Mouse (Mus musculus) neural tube, embryonic 13.5 days (tissue): ENCODE results near the gene Tekt5. TPM values are rescaled to one million over a fixed set of nuclear protein-coding genes. Genes with fewer than 3 reads are reported as not detected.

Experiments used
- ATAC-seq: fragments of 200-750 bp; cut with Nextera tagmentation; 2 replicates; pipeline ENCODE4 v1.8.0; 2017; ENCODE audit warnings: low read depth, mild to moderate bottlenecking, moderate TSS enrichment, moderate library complexity
- H3K27ac ChIP-seq: fragments of 300-500 bp; sonication (generic); replicated peaks from 2 replicates; pipeline ENCODE4 v1.5.1; 2015; ENCODE audit warnings: moderate library complexity, mild to moderate bottlenecking, inconsistent platforms
- H3K27me3 ChIP-seq: fragments of 300-500 bp; sonication (generic); 2 replicates; pipeline ENCODE4 v1.6.1; 2015; ENCODE audit warnings: mild to moderate bottlenecking, inconsistent platforms
- H3K36me3 ChIP-seq: fragments of 300-500 bp; sonication (generic); 2 replicates; pipeline ENCODE4 v1.6.1; 2015; ENCODE audit warnings: mild to moderate bottlenecking, inconsistent platforms
- H3K4me1 ChIP-seq: fragments of 300-500 bp; sonication (generic); replicated peaks from 2 replicates; pipeline ENCODE4 v1.6.1; 2015; ENCODE audit warnings: inconsistent platforms
- H3K4me2 ChIP-seq: fragments of 300-500 bp; sonication (generic); 2 replicates; pipeline ENCODE4 v1.6.1; 2015; ENCODE audit warnings: inconsistent platforms, mild to moderate bottlenecking, moderate library complexity
- H3K4me3 ChIP-seq: fragments of 300-500 bp; sonication (generic); 2 replicates; pipeline ENCODE4 v1.5.1; 2015; ENCODE audit warnings: mild to moderate bottlenecking, inconsistent platforms
- H3K9ac ChIP-seq: fragments of 300-500 bp; sonication (generic); 2 replicates; pipeline ENCODE4 v1.6.1; 2015; ENCODE audit warnings: moderate library complexity, mild to moderate bottlenecking, inconsistent platforms
- H3K9me3 ChIP-seq: fragments of 300-500 bp; sonication (generic); 2 replicates; pipeline ENCODE4 v1.6.1; 2016; ENCODE audit warnings: inconsistent platforms
- WGBS: fragments of 180-500 bp; shearing (Covaris S2); methylation state at CpG from one replicate; pipeline ENCODE4 v1.1.7; 2015; 5-methylcytosine and 5-hydroxymethylcytosine counted together
- polyA plus RNA-seq: library from polyadenylated mRNA; unstranded; fragments of >200 nt; fragmentation: Nextera tagmentation; extraction: Ambion mirVana; gene quantifications from 2 replicates; pipeline ENCODE4 v1.2.1, GENCODE M21; 2015

The Tekt5 gene
- polyA plus RNA-seq, 1 experiment from 2014 or later = 5.7 TPM

DNA sequence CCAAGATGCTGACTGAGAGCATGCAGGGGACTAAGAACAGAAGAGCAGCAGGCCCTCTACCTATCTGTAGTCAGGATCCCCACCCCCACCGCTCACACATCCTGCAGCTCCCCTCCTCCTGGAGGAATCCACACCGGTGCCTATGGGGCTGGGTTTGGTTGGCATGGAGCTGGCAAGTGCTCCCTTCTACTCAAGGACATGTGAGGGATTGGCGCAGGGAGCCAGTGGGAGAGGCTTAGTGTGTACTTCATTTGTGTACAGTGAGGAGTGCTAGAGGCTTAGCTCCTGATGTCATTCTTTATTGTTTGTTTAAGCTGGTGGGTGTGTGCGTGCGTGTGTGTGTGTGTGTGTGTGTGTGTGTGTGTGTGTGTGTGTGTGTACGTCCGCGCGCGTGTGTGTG, 45.4 kb downstream of the Tekt5 start:
- WGBS = 86% methylated on average over 10 of the region's 10 CpGs
- Histone ChIP-seq H3K4me1 (no peaks in the 10 kb centered on the region), H3K36me3 (no peaks in the 10 kb centered on the region), H3K4me3 (no peak overlapping the region), H3K9ac (no peak overlapping the region), H3K4me2 (no peak overlapping the region), H3K27me3 (no peaks in the 10 kb centered on the region), H3K9me3 (no peaks in the 10 kb centered on the region), H3K27ac (no peak overlapping the region)
- ATAC-seq = no peak

DNA sequence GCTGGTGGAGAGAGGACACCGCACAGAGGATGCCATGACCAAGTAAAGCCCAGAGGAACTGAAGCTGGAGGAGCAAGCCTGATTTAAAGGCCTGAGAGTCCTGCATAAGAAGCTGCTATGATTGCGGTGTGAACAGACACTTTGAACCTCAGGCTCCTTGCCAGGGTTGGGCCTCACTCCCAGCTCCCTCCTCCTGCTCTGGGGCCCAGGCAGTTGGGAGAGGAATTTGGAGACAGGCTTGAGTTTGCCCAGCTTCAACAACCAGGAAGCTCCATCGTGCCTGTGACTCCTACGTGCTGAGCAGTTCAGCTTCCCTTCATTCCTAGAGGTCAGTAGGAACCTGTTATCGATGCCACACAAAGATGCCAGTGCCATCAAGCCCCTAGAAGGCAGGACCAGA, 45.9 kb downstream of the Tekt5 start:
- ATAC-seq = no peak
- Histone ChIP-seq H3K4me1 (no peaks in the 10 kb centered on the region), H3K9ac (no peak overlapping the region), H3K27me3 (no peaks in the 10 kb centered on the region), H3K9me3 (no peaks in the 10 kb centered on the region), H3K36me3 (no peaks in the 10 kb centered on the region), H3K4me2 (no peak overlapping the region), H3K27ac (no peak overlapping the region), H3K4me3 (no peak overlapping the region)
- 79% methylated on average over 5 of the region's 5 CpGs for WGBS

DNA sequence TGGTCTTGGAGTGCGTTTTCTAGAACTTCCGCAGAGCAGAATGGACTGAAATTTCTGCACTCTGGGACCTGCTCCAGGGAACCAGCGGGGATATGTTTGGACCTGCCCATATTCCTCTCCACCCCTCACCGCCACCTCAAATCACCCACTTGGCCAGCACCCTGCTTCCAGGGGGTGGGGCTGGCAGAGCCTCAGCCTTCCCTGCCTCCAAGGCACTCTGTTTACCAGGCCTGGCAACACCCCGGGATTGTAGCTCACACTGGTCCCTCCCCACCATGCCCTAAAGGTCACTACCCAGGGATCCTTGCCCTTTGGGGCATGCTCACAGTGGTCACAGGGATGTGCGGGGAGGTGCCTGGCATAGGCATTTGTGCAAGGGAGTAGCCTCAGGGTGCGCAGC, 47.7 kb downstream of the Tekt5 start:
- Histone ChIP-seq H3K9ac (no peak overlapping the region), H3K4me1 (no peaks in the 10 kb centered on the region), H3K9me3 (no peaks in the 10 kb centered on the region), H3K27me3 (no peaks in the 10 kb centered on the region), H3K27ac (no peak overlapping the region), H3K36me3 (no peaks in the 10 kb centered on the region), H3K4me2 (no peak overlapping the region), H3K4me3 (no peak overlapping the region)
- no peak for ATAC-seq
- 92% methylated on average over 7 of the region's 7 CpGs for WGBS

DNA sequence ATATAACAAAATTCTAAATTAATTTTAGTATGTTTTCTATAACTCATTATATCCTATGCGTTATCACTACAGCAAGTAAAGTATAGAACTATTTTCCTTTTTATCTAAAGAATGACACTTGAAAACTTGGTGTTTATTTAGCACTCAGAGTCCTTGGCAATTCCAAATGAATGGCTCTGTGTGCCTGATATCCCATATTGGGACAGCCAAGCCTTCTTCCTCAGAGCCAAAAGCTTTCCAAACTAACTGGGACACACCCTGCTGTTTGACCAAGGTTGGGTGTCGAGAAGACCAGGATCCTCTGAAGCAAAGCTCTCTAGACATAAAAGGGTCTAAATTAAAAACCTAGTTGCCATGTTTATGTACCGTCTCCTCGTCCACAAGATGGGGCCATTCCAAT, 54.2 kb downstream of the Tekt5 start:
- Histone ChIP-seq H3K9me3 (no peaks in the 10 kb centered on the region), H3K36me3 (no peaks in the 10 kb centered on the region), H3K27me3 (no peaks in the 10 kb centered on the region), H3K4me1 (no peaks in the 10 kb centered on the region), H3K4me3 (no peak overlapping the region), H3K4me2 (no peak overlapping the region), H3K9ac (no peak overlapping the region), H3K27ac (no peak overlapping the region)
- 78% methylated on average over 4 of the region's 4 CpGs for WGBS
- ATAC-seq = no peak

DNA sequence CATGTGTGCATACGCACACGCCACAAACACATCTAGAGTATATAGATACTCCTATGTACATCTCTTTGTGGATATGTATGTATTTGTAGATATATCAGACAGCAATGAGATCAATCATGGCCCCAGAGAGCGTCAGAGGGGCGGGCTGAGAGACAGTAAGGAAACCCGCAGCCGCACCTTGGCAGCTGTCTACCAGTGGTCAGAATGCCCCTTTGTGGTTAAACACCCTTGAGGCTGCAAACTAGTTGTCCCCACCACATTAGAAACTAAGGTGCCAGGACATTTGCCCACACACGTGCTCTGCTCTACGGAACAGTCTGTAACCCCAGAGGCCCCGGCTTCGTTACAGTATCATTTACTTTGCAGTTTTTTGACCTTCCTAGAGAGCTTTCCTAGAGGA, 55.4 kb downstream of the Tekt5 start:
- no peaks in the 10 kb centered on the region for H3K9me3 ChIP-seq
- no peaks in the 10 kb centered on the region for H3K27me3 ChIP-seq
- 93% methylated on average over 10 of the region's 10 CpGs for WGBS
- no peak overlapping the region for H3K27ac ChIP-seq
- H3K4me2 ChIP-seq = no peak overlapping the region
- no peaks in the 10 kb centered on the region for H3K4me1 ChIP-seq
- no peak overlapping the region for H3K9ac ChIP-seq
- no peaks in the 10 kb centered on the region for H3K36me3 ChIP-seq
- no peak overlapping the region for H3K4me3 ChIP-seq
- no peak for ATAC-seq

DNA sequence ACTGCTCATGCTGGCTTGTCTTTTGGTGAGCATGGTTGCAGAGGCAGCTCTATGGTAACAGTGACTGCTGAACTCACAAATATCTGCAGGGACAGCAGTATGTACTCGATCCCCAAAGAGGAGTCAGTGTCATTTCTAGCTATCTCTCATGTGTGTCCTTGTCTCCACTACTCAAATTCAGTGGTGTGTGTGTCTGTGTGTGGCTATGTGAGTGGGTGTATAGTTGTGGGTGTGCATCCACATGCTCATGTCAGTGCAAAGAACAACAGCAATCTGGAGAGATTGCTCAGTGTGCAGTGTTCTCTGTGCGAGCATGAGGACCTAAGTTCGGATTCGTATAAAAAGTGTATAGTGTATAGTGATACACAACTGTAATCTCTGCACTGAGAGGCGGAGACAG, 56.7 kb downstream of the Tekt5 start:
- no peak overlapping the region for H3K4me3 ChIP-seq
- H3K9ac ChIP-seq = no peak overlapping the region
- H3K9me3 ChIP-seq = no peaks in the 10 kb centered on the region
- ATAC-seq = no peak
- H3K4me2 ChIP-seq = no peak overlapping the region
- no peaks in the 10 kb centered on the region for H3K4me1 ChIP-seq
- 96% methylated on average over 5 of the region's 5 CpGs for WGBS
- no peaks in the 10 kb centered on the region for H3K36me3 ChIP-seq
- no peaks in the 10 kb centered on the region for H3K27me3 ChIP-seq
- no peak overlapping the region for H3K27ac ChIP-seq

DNA sequence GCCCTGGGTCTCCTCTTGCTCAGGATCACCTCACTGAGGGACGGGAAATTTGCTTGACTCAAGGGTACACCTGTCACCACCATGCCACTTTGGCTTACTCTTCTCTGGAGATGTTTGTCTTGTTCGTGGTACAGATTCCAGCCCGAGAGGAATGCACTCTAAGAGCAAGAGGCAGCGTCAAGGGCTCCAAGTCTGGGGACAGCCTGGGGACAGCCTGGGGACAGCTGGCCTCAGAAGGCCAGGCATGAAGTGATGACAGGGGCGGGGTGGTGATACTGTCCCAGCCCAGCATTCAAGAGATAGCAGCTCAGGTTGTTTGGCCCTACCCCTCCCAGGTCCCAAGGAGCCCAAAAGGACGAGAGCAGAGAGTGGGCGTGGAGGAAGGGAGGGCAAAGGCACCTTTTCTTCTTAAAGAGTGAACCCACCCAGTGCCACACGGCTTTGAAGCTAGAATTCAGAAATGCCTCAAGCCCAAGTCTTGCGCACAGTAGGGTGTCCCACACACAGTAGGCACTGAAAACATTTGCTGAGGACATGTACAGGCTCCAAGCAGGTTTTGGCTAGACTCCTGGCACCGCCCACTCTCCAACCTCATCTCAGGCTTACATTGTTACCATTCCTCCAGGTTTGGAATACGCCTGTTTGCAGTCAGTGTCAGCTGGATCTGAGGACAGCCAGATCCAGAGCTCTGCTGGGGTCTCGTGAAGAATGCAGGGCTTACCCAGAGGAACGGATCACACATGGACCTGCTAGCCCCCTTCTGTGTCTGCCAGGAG, 57.7 kb downstream of the Tekt5 start:
- no peak overlapping the region for H3K4me3 ChIP-seq
- H3K36me3 ChIP-seq = no peaks in the 10 kb centered on the region
- no peak overlapping the region for H3K9ac ChIP-seq
- no peak overlapping the region for H3K4me2 ChIP-seq
- ATAC-seq = no peak
- no peak overlapping the region for H3K27ac ChIP-seq
- 85% methylated on average over 13 of the region's 13 CpGs for WGBS
- H3K9me3 ChIP-seq = no peaks in the 10 kb centered on the region
- no peaks in the 10 kb centered on the region for H3K27me3 ChIP-seq
- H3K4me1 ChIP-seq = no peaks in the 10 kb centered on the region

DNA sequence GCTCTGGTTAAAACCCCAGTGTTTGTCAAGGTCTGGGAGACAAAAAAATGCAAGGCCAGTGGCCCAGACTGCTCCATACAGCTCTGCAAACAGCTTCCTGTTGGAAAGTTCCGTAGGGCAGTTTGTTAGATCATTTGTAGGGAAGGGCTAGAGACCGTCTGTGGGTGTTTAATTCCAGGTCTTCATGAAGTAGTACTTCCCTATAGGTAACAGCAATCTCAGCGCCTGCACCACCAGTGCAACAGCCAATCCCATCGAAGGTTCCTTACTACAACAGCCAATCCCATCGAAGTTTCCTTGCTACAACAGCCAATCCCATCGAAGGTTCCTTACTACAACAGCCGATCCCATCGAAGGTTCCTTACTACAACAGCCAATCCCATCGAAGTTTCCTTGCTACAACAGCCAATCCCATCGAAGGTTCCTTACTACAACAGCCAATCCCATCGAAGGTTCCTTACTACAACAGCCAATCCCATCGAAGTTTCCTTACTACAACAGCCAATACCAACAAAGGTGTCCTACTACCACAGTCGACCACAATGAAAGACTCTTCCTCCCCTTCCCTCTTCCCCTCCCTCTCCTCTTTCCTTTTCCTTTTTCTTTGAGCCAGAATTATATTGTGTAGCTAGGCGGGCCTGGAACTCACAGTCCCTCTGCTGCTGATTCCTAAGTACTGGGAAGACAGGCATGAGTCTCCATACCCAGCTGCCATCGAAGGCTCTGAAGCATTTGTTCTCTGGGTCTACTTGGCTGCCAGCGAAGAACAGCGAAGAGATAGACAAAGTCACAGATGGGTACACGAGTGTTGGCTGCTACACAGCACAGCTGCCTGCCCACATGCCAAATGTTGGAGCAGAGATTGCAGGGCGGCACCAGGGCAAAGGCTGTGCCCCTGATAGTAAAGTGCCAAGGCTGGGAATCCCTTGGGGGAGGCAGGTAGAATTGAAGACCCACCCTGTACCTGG, 58.6 kb downstream of the Tekt5 start:
- no peak overlapping the region for H3K4me3 ChIP-seq
- ATAC-seq = no peak
- H3K36me3 ChIP-seq = no peaks in the 10 kb centered on the region
- H3K4me1 ChIP-seq = no peaks in the 10 kb centered on the region
- no peaks in the 10 kb centered on the region for H3K27me3 ChIP-seq
- H3K9ac ChIP-seq = no peak overlapping the region
- H3K27ac ChIP-seq = no peak overlapping the region
- 94% methylated on average over 19 of the region's 19 CpGs for WGBS
- no peak overlapping the region for H3K4me2 ChIP-seq
- H3K9me3 ChIP-seq = no peaks in the 10 kb centered on the region

DNA sequence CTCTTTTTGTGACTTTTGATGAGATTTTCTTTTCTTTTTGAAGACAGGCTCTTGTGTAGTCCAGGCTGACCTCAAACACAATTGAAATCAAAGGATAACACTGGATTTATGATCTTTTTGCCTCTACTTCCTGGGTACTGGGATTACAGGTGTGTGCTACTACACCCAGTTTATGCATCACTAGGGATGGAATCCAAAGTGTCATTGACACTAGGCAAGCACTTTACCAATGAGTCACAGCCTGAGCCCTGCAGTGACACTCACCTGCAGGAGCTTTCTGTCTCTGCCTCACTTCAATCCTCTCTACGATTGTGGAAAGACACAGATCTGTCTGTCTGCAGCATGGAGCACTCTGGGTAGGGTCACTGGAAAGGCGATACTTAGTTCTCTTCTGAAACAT, 59.3 kb downstream of the Tekt5 start:
- WGBS = 88% methylated on average over 2 of the region's 2 CpGs
- Histone ChIP-seq H3K4me3 (no peak overlapping the region), H3K4me2 (no peak overlapping the region), H3K36me3 (no peaks in the 10 kb centered on the region), H3K4me1 (no peaks in the 10 kb centered on the region), H3K27ac (no peak overlapping the region), H3K9me3 (no peaks in the 10 kb centered on the region), H3K9ac (no peak overlapping the region), H3K27me3 (no peaks in the 10 kb centered on the region)
- ATAC-seq = no peak

DNA sequence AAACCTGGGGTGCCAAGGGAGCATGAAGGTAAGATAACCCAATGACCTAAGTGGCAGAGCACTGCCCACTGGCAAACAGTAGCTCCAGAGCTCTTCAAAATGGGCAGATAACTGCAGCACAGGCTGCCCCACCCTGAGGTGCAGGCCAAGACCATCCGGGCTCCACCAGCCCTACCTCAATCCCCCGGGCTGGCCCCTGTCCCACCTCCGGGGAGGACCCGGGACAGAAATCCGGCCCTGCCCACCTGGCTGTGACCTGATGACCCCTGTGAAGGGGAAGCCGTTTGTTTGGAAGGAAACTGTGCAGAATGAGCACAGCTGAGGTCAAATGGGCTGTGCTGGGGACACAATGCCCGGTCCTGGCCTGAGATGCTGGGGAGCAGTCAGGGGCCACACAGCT, 62.6 kb downstream of the Tekt5 start:
- no peaks in the 10 kb centered on the region for H3K4me1 ChIP-seq
- no peaks in the 10 kb centered on the region for H3K36me3 ChIP-seq
- 63% methylated on average over 7 of the region's 7 CpGs for WGBS
- no peak overlapping the region for H3K4me3 ChIP-seq
- H3K9ac ChIP-seq = no peak overlapping the region
- H3K27me3 ChIP-seq = no peaks in the 10 kb centered on the region
- H3K4me2 ChIP-seq = no peak overlapping the region
- H3K27ac ChIP-seq = no peak overlapping the region
- H3K9me3 ChIP-seq = no peaks in the 10 kb centered on the region
- ATAC-seq = no peak

DNA sequence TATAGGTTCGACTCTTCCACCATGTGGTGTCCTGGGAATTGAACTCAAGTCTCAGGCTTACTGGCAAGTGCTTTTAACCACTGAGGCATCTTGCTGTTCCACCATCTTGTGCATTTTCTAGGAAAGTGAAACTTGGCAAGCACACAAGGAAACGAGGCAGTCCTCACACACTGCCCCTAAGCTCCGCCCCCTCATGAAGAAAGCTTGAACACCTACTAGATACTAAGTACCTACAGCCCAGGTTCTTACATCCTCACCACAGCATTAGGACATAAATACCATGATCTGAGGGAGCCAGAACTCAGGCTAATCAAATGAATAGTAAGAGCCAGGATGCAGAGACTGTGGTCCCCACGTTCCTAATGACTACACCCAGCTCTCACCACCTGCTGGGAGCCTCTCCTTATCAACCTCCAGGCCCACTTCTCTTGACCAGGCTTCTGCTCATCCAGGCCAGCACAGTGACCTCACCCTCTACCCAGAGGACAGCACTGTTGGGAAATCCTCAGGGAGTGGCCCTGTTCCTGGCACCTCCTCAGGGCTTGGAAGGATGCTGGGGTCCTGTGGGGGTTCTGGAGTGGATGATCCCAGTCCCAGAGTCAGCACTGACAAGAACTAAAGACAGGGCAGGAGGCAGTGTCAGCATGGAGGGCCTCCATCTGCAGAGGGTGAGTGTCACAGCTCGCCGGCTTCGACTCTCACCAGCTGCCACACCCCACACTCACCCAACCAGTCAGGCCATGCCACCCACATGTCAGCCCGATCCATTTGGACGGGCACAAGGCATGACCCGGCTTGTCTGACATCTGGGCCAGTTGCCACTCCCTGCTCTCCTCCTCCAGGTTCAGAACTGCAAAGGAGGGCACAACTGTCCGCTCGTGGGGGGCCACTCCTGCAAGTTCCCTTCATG, 64.4 kb downstream of the Tekt5 start:
- Histone ChIP-seq H3K9ac (no peak overlapping the region), H3K4me1 (no peaks in the 10 kb centered on the region), H3K36me3 (no peaks in the 10 kb centered on the region), H3K27me3 (no peaks in the 10 kb centered on the region), H3K4me2 (no peak overlapping the region), H3K27ac (no peak overlapping the region), H3K4me3 (no peak overlapping the region), H3K9me3 (no peaks in the 10 kb centered on the region)
- 81% methylated on average over 12 of the region's 12 CpGs for WGBS
- ATAC-seq = no peak
